Mouse (Mus musculus): ENCODE data around the gene Kpna2.
A peak's percentile ranks its signal among the peaks of the same experiment; 100 is the strongest.
"Not testable (repeated sequence)": the region's sequence is repeated elsewhere in the genome, so short reads cannot be mapped to it uniquely, and the experiment has no call there.

The Kpna2 gene

GRCm38 (mm10) chr11:107019318-107019717 lies 20.0 kb upstream of the Kpna2 start:
- no peak for DNase-seq (ENCODE audit: low spot score in 2 of 2)

GRCm38 (mm10) chr11:107018606-107019005 lies 19.3 kb upstream of the Kpna2 start:
- no peak for DNase-seq (ENCODE audit: low spot score in 2 of 2)

- no peak for DNase-seq (ENCODE audit: low spot score in 2 of 2)
These were observed 18.1 kb upstream of the Kpna2 start for GRCm38 (mm10) chr11:107017339-107017886.

GRCm38 (mm10) chr11:107016893-107017292 lies 17.6 kb upstream of the Kpna2 start:
- DNase-seq (ENCODE audit: low spot score in 2 of 2), result no peak

GRCm38 (mm10) chr11:107015535-107016187 lies 16.3 kb upstream of the Kpna2 start:
- not testable (repeated sequence) for DNase-seq (ENCODE audit: low spot score in 2 of 2)

- no peak for DNase-seq (ENCODE audit: low spot score in 2 of 2)
These were observed 15.4 kb upstream of the Kpna2 start for GRCm38 (mm10) chr11:107014597-107015309.

GRCm38 (mm10) chr11:107014020-107014585 lies 14.8 kb upstream of the Kpna2 start:
- DNase-seq (ENCODE audit: low spot score in 2 of 2), result no peak

- DNase-seq (ENCODE audit: low spot score in 2 of 2), result peak; percentile 98 to 99
These were observed 13.1 kb upstream of the Kpna2 start for GRCm38 (mm10) chr11:107012324-107013017.

GRCm38 (mm10) chr11:107011669-107012323 lies 12.5 kb upstream of the Kpna2 start:
- no peak for DNase-seq (ENCODE audit: low spot score in 2 of 2)

- no peak for DNase-seq (ENCODE audit: low spot score in 2 of 2)
These were observed 11.8 kb upstream of the Kpna2 start for GRCm38 (mm10) chr11:107011171-107011570.

- DNase-seq (ENCODE audit: low spot score in 2 of 2), result no peak
These were observed 11.1 kb upstream of the Kpna2 start for GRCm38 (mm10) chr11:107010447-107010846.

- no peak for DNase-seq (ENCODE audit: low spot score in 2 of 2)
These were observed 6.2 kb upstream of the Kpna2 start for GRCm38 (mm10) chr11:107005538-107005937.

GRCm38 (mm10) chr11:107001760-107002675 lies 2.7 kb upstream of the Kpna2 start:
- DNase-seq (ENCODE audit: low spot score in 2 of 2), result no peak

GRCm38 (mm10) chr11:106999949-107000513 lies 690 bp upstream of the Kpna2 start:
- no peak for DNase-seq (ENCODE audit: low spot score in 2 of 2)

GRCm38 (mm10) chr11:106998651-106999150 lies 640 bp downstream of the Kpna2 start:
- DNase-seq (ENCODE audit: low spot score in 2 of 2), result no peak

- no peak for DNase-seq (ENCODE audit: low spot score in 2 of 2)
These were observed 1.4 kb downstream of the Kpna2 start for GRCm38 (mm10) chr11:106997976-106998375.

GRCm38 (mm10) chr11:106996492-106996891 lies 2.8 kb downstream of the Kpna2 start:
- not testable (repeated sequence) for DNase-seq (ENCODE audit: low spot score in 2 of 2)

GRCm38 (mm10) chr11:106994246-106995085 lies 4.9 kb downstream of the Kpna2 start:
- no peak for DNase-seq (ENCODE audit: low spot score in 2 of 2)

- no peak for DNase-seq (ENCODE audit: low spot score in 2 of 2)
These were observed 12.0 kb downstream of the Kpna2 start for GRCm38 (mm10) chr11:106987384-106987783.
